Mouse (Mus musculus) kidney, adult 2 months (tissue): ENCODE measurements at regions not wholly inside any gene's neighbourhood (a gene's known extent, or its start where the extent isn't known, plus 50 kb on each side); places are given as distances from the start of the nearest gene placed in this dataset.

ENCODE experiments used
- DNase-seq: peaks from one replicate; pipeline ENCODE4 v3.0.0; 2021
- H3K27ac ChIP-seq: fragments of 200-500 bp; 2 replicates; pipeline ENCODE4 v1.5.1; 2012; ENCODE audit warnings: low read depth, low read length, control low read depth, inconsistent platforms; ENCODE audit not compliant: insufficient read depth
- H3K27me3 ChIP-seq: fragments of 200-500 bp; replicated peaks from 2 replicates; pipeline ENCODE4 v1.6.1; 2012; ENCODE audit warnings: mild to moderate bottlenecking, moderate library complexity, low read length, inconsistent platforms; ENCODE audit not compliant: control insufficient read depth, insufficient read depth
- H3K36me3 ChIP-seq: fragments of 200-500 bp; 2 replicates; pipeline ENCODE4 v1.6.1; 2012; ENCODE audit warnings: mild to moderate bottlenecking, moderate library complexity, low read length, inconsistent platforms; ENCODE audit not compliant: control insufficient read depth, insufficient read depth
- H3K4me1 ChIP-seq: fragments of 200-500 bp; 2 replicates; pipeline ENCODE4 v1.6.1; 2011; ENCODE audit warnings: low read length; ENCODE audit not compliant: control insufficient read depth, insufficient read depth
- H3K4me3 ChIP-seq: fragments of 200-500 bp; 2 replicates; pipeline ENCODE4 v1.5.1; 2011; ENCODE audit warnings: mild to moderate bottlenecking, low read depth, low read length, control low read depth; ENCODE audit not compliant: insufficient read depth
- CTCF ChIP-seq: fragments of 200-500 bp; conservative IDR thresholded peaks from 2 replicates; pipeline ENCODE4 v1.5.1; 2011; ENCODE audit warnings: low read depth, mild to moderate bottlenecking, control low read depth, low read length, moderate library complexity, mixed read lengths; ENCODE audit not compliant: insufficient read depth, insufficient read length
- POLR2A ChIP-seq: fragments of 200-500 bp; IDR thresholded peaks from one replicate; pipeline ENCODE4 v1.6.1; 2011; ENCODE audit warnings: low read depth, low read length, control low read depth
- WGBS: fragments of 180-500 bp; shearing (Covaris S2); methylation state at CpG from one replicate; pipeline ENCODE4 v1.1.7; 2018; 5-methylcytosine and 5-hydroxymethylcytosine counted together

DNA sequence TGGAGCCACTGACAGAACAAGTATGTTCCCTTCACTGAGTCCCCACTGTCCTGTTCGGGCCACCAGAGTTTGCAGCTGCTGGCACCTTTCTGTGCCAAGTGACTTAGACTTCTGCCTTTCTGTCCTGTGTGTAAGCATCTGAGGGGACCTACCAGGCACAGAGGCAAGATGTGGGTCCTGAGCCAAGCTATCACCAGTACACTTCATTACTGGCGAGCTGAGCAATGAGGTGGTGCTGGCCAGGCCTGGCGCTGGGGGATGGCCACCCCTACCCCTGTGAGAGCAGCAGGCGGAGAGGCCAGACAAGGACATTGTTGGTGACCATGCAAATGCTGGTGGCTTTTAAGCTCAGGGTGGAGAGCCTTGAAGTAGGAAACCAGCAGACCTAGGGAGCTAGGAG, 87.6 kb upstream of the Mrps6 start:
- Histone ChIP-seq H3K27ac (peak overlapping the region; percentile 2), H3K4me3 (no peak overlapping the region), H3K4me1 (peaks cover 8% of the 10 kb centered on the region), H3K36me3 (no peaks in the 10 kb centered on the region), H3K27me3 (no peaks in the 10 kb centered on the region)
- DNase-seq = no peak
- WGBS = 73% methylated on average over 4 of the region's 4 CpGs
- TF ChIP-seq CTCF = no peak
- TF ChIP-seq POLR2A = no peak

DNA sequence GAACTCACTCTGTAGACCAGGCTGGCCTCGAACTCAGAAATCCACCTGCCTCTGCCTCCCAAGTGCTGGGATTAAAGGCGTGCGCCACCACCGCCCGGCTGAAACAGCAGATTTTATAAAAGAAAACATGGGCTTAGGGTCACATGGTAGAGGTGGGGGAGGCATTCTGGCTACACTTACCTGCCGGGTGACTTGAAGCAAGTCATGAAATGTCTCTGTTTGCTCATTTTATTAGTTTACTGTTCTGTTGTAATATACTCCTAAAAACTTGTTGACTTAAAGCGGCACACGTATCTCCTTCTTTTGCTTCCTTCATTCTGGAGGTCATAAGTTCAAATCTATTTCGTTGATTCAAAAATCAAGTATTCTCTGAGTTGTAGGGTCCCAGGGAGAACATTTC, 84.9 kb upstream of the Mrps6 start:
- H3K36me3 ChIP-seq = no peaks in the 10 kb centered on the region
- H3K4me1 ChIP-seq = peaks cover 9% of the 10 kb centered on the region
- WGBS = 90% methylated on average over 9 of the region's 9 CpGs
- no peak for DNase-seq
- H3K27me3 ChIP-seq = no peaks in the 10 kb centered on the region
- TF ChIP-seq CTCF (no peak), POLR2A (no peak)
- no peak overlapping the region for H3K27ac ChIP-seq
- H3K4me3 ChIP-seq = no peak overlapping the region

DNA sequence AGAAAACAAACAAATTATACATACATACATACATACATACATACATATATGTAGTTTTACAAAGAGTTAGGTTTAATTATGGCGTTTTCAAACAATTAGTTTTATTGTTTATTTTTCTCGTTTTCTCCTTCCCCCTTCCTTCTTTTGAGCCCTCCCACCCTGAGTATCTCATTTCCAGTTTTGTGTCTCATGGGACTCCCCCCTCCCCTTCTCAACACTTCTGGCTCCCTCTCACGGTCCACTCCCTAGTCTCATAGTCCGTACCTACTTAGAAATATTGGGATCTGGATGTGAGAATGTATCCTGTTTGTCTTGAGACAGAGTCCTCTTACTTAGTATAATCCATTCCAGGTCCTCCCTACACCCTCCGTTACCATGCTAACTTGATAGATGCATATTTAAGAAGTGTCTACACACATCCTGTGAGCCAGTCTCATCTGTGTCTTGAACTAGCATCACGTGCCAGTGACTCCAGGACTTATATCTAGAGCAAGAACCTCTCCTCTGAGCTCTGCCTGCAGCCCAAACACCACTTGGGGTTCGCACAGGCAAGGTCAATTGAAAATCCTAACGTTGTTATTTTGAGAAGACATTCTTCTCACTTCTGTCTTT, 81.8 kb upstream of the Mrps6 start:
- WGBS = 63% methylated on average over 8 of the region's 8 CpGs
- TF ChIP-seq POLR2A (no peak), CTCF (no peak)
- no peak overlapping the region for H3K27ac ChIP-seq
- H3K4me3 ChIP-seq = no peak overlapping the region
- H3K4me1 ChIP-seq = peaks cover 3% of the 10 kb centered on the region; the same call in 1 of the 2 replicates
- DNase-seq = no peak
- H3K36me3 ChIP-seq = no peaks in the 10 kb centered on the region
- no peaks in the 10 kb centered on the region for H3K27me3 ChIP-seq

DNA sequence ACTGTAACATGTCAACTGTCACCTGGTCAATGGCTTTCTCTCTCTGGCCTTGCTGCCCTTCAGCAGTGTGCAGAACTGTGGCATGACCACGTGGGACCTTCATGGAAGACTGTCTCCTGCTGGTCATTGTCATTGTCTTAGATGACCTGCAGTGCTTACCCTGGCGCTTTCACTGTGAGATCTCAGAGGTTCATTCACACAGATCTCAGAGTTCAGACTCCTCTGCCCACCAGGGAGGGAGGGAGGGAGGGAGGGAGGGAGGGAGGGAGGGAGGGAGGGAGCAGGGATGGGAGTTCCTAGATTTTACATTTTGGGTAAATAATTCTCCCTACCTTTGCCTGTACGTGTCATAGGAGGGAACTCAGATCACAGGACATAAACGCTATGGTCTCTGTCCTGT, 79.6 kb upstream of the Mrps6 start:
- H3K4me3 ChIP-seq = no peak overlapping the region
- no peaks in the 10 kb centered on the region for H3K36me3 ChIP-seq
- WGBS = 23% methylated on average over 4 of the region's 4 CpGs
- peak overlapping the region; percentile 86; the same call in 1 of the 2 replicates for H3K27ac ChIP-seq
- TF ChIP-seq POLR2A (no peak), CTCF (no peak)
- DNase-seq = no peak
- H3K4me1 ChIP-seq = peaks cover 3% of the 10 kb centered on the region; the same call in 1 of the 2 replicates
- H3K27me3 ChIP-seq = no peaks in the 10 kb centered on the region

DNA sequence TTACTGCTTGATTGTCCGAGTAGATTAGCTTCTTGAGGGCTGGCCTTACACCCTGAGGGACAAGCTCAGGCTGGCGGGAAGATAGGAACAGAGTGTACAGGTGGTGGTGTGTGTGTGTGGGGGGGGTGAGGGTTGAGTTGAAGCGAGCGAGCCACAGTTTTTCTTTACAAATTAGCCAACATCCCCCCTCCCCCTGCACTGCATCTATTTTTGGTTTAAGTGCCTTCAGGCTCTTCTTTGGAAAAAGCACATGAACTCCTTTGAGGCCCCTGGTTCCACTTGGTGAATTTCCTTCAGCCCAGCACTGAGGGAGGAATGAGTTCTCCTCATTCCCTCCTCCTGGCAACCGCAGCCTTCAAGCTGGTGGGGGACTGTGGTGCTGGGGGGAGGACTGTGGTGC, 79.2 kb upstream of the Mrps6 start:
- Histone ChIP-seq H3K27me3 (no peaks in the 10 kb centered on the region), H3K4me3 (no peak overlapping the region), H3K27ac (peak overlapping the region; percentile 85; the same call in 1 of the 2 replicates), H3K36me3 (no peaks in the 10 kb centered on the region), H3K4me1 (peaks cover 3% of the 10 kb centered on the region; the same call in 1 of the 2 replicates)
- no peak for TF ChIP-seq CTCF
- no peak for TF ChIP-seq POLR2A
- DNase-seq = peak; percentile 80
- WGBS = 20% methylated on average over 5 of the region's 5 CpGs

DNA sequence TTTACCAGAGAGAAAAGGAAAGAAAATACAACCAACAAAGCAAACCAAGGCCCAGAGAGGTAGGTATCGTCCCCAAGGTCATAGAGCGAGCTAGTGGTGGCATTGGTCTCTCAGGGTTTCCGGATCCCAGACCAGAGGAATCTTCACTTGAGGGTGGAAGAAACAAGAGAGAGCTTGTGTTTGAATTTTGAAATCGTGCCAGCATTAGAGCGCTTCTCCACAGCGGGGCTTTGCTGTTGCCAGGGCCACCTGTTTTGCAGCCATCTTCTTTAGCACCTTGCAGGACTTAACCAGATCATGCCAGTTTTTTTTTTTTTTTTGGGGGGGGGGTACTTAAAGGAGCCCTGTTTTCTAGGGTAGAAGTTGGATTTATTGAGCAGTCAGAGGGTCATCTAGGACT, 77.6 kb upstream of the Mrps6 start:
- Histone ChIP-seq H3K4me1 (peaks cover 3% of the 10 kb centered on the region; the same call in 1 of the 2 replicates), H3K4me3 (no peak overlapping the region), H3K27ac (no peak overlapping the region), H3K27me3 (no peaks in the 10 kb centered on the region), H3K36me3 (no peaks in the 10 kb centered on the region)
- no peak for DNase-seq
- TF ChIP-seq POLR2A (no peak), CTCF (no peak)
- WGBS = 75% methylated on average over 6 of the region's 6 CpGs

DNA sequence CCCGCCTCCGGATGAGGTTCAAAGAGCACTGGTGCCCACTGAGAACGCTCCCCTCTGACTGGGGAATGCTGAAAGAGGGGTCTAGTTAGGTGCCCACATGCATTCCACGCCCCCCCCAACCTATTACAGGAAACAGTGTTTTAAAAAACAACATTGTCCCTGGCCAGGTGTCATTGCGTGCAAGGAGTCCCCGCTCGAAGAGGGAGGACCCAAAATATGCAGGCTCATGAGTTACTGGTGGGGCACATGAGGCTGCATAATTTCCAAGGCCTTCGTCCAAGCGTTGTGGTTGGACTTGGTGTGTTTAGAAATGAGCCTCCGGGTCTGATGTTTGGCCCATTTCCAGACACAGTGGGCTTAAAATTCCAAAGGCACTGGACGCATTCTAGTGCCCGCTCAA, 72.9 kb upstream of the Mrps6 start:
- Histone ChIP-seq H3K27ac (peak overlapping the region; percentile 82), H3K27me3 (no peaks in the 10 kb centered on the region), H3K4me1 (no peaks in the 10 kb centered on the region), H3K36me3 (no peaks in the 10 kb centered on the region), H3K4me3 (no peak overlapping the region)
- 66% methylated on average over 12 of the region's 12 CpGs for WGBS
- no peak for TF ChIP-seq POLR2A
- peak; percentile 71 for DNase-seq
